Mouse (Mus musculus): ENCODE data around the gene Atp4a.

- TF ChIP-seq CTCF (IDR thresholded peaks at IDR 0.05; ENCODE audit: borderline replicate concordance, extremely low read depth, insufficient read depth, insufficient read length), result no peak
- no peak for TF ChIP-seq POLR2A (IDR thresholded peaks at IDR 0.05; ENCODE audit: borderline replicate concordance, extremely low read depth, insufficient read depth, insufficient read length, poor library complexity, severe bottlenecking)
Measured at GRCm38 (mm10) chr7:30683425-30683824, 28.6 kb upstream of the Atp4a start.

All from brain, embryonic 14.5 days (tissue).